Mouse (Mus musculus) cortical plate, adult 2 months (tissue): ENCODE measurements around the gene Krt71. TPM values are rescaled to one million over a fixed set of nuclear protein-coding genes. Genes with fewer than 3 reads are reported as not detected.
A peak's percentile ranks its signal among the peaks of the same experiment; 100 is the strongest.

ENCODE experiments used
- H3K27ac ChIP-seq: fragments of 200-500 bp; 2 replicates; pipeline ENCODE4 v1.5.1; 2012; ENCODE audit warnings: low read length, control low read depth, inconsistent platforms; ENCODE audit not compliant: insufficient read depth
- H3K4me1 ChIP-seq: fragments of 200-500 bp; 2 replicates; pipeline ENCODE4 v1.6.1; 2011; ENCODE audit warnings: low read length; ENCODE audit not compliant: control insufficient read depth, insufficient read depth
- H3K4me3 ChIP-seq: fragments of 200-500 bp; 2 replicates; pipeline ENCODE4 v1.5.1; 2011; ENCODE audit warnings: mild to moderate bottlenecking, low read length, control low read depth; ENCODE audit not compliant: insufficient read depth
- CTCF ChIP-seq: fragments of 200-500 bp; IDR thresholded peaks from 2 replicates; pipeline ENCODE4 v1.5.1; 2011; ENCODE audit warnings: mild to moderate bottlenecking, control low read depth, low read length; ENCODE audit not compliant: insufficient read depth; ENCODE audit errors: extremely low read depth
- POLR2A ChIP-seq: fragments of 200-500 bp; IDR thresholded peaks from 2 replicates; pipeline ENCODE4 v1.6.1; 2011; ENCODE audit warnings: mild to moderate bottlenecking, low read length, control low read depth; ENCODE audit not compliant: insufficient read depth; ENCODE audit errors: extremely low read depth
- polyA plus RNA-seq: library from polyadenylated mRNA; depleted of rRNA; stranded (reverse); fragments of >200 nt; gene quantifications from 2 replicates; pipeline ENCODE4 v1.2.3, GENCODE M21; 2012

Gene Krt71
- polyA plus RNA-seq, 1 experiment = not detected

- Histone ChIP-seq H3K27ac (no peak overlapping the region), H3K4me3 (no peak overlapping the region), H3K4me1 (no peaks in the 10 kb centered on the region)
- TF ChIP-seq POLR2A (no peak), CTCF (no peak)
These were observed 28.6 kb downstream of the Krt71 start for GRCm38 (mm10) chr15:101714356-101714755.

- Histone ChIP-seq H3K4me1 (no peaks in the 10 kb centered on the region), H3K4me3 (no peak overlapping the region), H3K27ac (no peak overlapping the region)
- TF ChIP-seq CTCF = no peak
- TF ChIP-seq POLR2A = no peak
These were observed 29.2 kb downstream of the Krt71 start for GRCm38 (mm10) chr15:101713731-101714130.

- H3K4me1 ChIP-seq = no peaks in the 10 kb centered on the region
These were observed 30.2 kb downstream of the Krt71 start, which contains the start of gene Krt5 for GRCm38 (mm10) chr15:101712720-101713119. Krt5 (minus strand) TSS chr15:101712898.

GRCm38 (mm10) chr15:101708683-101709082 is 34.2 kb downstream of the Krt71 start:
- H3K4me3 ChIP-seq = no peak overlapping the region
- no peak for TF ChIP-seq POLR2A
- TF ChIP-seq CTCF = no peak
- H3K4me1 ChIP-seq = no peaks in the 10 kb centered on the region
- no peak overlapping the region for H3K27ac ChIP-seq

More at GRCm38 (mm10) chr15:101712720-101713119, 30.2 kb downstream of the Krt71 start, which contains the start of gene Krt5:
- no peak within 1 kb of the TSS for H3K27ac ChIP-seq
- H3K4me3 ChIP-seq = no peak within 1 kb of the TSS
- TF ChIP-seq POLR2A (no peak), CTCF (no peak)

- Histone ChIP-seq H3K4me1 (no peaks in the 10 kb centered on the region), H3K27ac (no peak overlapping the region), H3K4me3 (no peak overlapping the region)
- TF ChIP-seq POLR2A (no peak), CTCF (no peak)
These were observed 35.5 kb downstream of the Krt71 start for GRCm38 (mm10) chr15:101707454-101707853.

GRCm38 (mm10) chr15:101704066-101704465 is 38.8 kb downstream of the Krt71 start:
- Histone ChIP-seq H3K27ac (no peak overlapping the region), H3K4me1 (no peaks in the 10 kb centered on the region), H3K4me3 (no peak overlapping the region)
- TF ChIP-seq CTCF (0 out of 2 replicates have a peak, but pooled peaks have one; percentile 4), POLR2A (no peak)

GRCm38 (mm10) chr15:101702380-101702779 is 40.5 kb downstream of the Krt71 start:
- Histone ChIP-seq H3K4me1 (no peaks in the 10 kb centered on the region), H3K27ac (no peak overlapping the region), H3K4me3 (no peak overlapping the region)
- no peak for TF ChIP-seq CTCF
- no peak for TF ChIP-seq POLR2A

- Histone ChIP-seq H3K4me1 (no peaks in the 10 kb centered on the region), H3K4me3 (no peak overlapping the region), H3K27ac (no peak overlapping the region)
- TF ChIP-seq POLR2A = no peak
- TF ChIP-seq CTCF = no peak
These were observed 43.0 kb downstream of the Krt71 start for GRCm38 (mm10) chr15:101699866-101700265.

GRCm38 (mm10) chr15:101699192-101699591 is 43.7 kb downstream of the Krt71 start:
- no peak overlapping the region for H3K27ac ChIP-seq
- H3K4me1 ChIP-seq = no peaks in the 10 kb centered on the region
- H3K4me3 ChIP-seq = no peak overlapping the region
- TF ChIP-seq POLR2A (no peak), CTCF (no peak)

- TF ChIP-seq CTCF = no peak
- no peak for TF ChIP-seq POLR2A
- no peaks in the 10 kb centered on the region for H3K4me1 ChIP-seq
- no peak overlapping the region for H3K27ac ChIP-seq
- no peak overlapping the region for H3K4me3 ChIP-seq
These were observed 45.4 kb downstream of the Krt71 start for GRCm38 (mm10) chr15:101697326-101698188.
